ENCODE assay signal across 8 mouse cellular contexts in the genomic region with DNA sequence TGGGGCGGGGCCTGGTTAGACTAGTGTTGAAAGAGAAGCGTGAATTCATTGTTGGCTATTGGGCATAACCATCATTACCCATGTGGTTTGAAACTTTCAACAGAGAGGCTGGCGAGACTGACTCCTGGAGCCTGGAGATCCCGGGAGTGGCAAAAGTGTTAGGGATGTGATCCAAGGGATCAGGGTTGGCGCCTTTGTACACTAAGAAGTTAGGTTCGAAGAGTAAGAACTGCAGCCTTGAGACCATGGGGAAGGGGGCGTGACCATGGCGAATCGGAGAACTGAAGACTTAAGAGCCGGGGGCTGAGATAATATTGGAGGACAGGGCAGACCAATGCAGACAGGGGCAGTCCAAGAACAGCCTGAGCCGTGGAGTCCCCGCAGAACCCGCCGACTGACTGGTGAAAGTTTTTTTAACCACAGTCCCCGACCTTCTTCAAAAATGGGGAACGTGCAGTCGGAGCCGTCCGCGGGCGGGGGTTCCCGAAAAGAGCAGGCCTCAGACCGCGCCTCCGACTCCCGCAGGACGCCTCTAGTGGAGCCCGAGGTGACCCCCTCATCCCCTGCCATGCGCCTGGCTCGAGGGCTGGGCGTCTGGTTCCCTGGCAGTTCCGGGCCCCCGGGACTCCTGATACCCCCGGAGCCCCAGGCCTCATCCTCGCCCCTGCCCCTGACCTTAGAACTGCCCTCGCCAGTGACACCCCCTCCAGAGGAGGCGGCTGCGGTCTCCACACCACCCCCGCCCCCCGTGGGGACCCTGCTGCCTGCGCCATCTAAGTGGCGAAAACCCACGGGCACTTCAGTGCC. TPM values are rescaled to one million over a fixed set of nuclear protein-coding genes. Genes with fewer than 3 reads are reported as not detected.
DNase-seq lines count a peak whose midpoint lies in the region; ATAC-seq and TF ChIP-seq lines count a peak whose summit lies in the region.

No protein-coding gene starts in this region.

- H3K9ac ChIP-seq in midbrain, embryonic 13.5 days (replicated peaks), result peak overlapping the region; percentile 48

- H3K36me3 ChIP-seq in midbrain, embryonic 13.5 days, result peaks cover 39% of the 10 kb centered on the region

- peaks cover 44% of the 10 kb centered on the region for H3K4me1 ChIP-seq in midbrain, embryonic 13.5 days (replicated peaks)

- intact Hi-C loops in left cerebral cortex, adult 2 months (cut with DNase I), result loop anchor here (10.0 kb wide), 1 partner anchor 194 kb away; no protein-coding TSS in a partner anchor
- intact Hi-C loops in gastrocnemius, postnatal 14 days (cut with DNase I; ENCODE audit: low total_unique reads), result no loop called here

- ATAC-seq in midbrain, embryonic 13.5 days, result no peak
- ATAC-seq in inflammation-experienced regulatory T-cells, adult 6 months, result no peak

- peak overlapping the region; percentile 83 for H3K4me3 ChIP-seq in left cerebral cortex, adult 2 months
- H3K4me3 ChIP-seq in midbrain, embryonic 13.5 days (replicated peaks), result peak overlapping the region; percentile 67

- H3K27me3 ChIP-seq in midbrain, embryonic 13.5 days, result peaks cover 47% of the 10 kb centered on the region

- no peaks in the 10 kb centered on the region for H3K9me3 ChIP-seq in midbrain, embryonic 13.5 days

- peak in 1 of 2 experiments; percentile 10 for DNase-seq in left cerebral cortex, adult 2 months (ENCODE audit: extremely low spot score in 1 of 2, low spot score in 2 of 2)
- DNase-seq in left cerebral cortex, adult 8-10 months (ENCODE audit: low spot score in 2 of 2), result no peak
- peak; percentile 47 to 58 for DNase-seq in adrenal gland, postnatal 36 days
- peak; percentile 36 for DNase-seq in gastrocnemius, postnatal 14 days
- DNase-seq in kidney, postnatal 4 days, result peak; percentile 41 to 48
- no peak for DNase-seq in layer of hippocampus, postnatal 36 days

- 1% methylated on average over 43 of the region's 43 CpGs for WGBS in midbrain, embryonic 13.5 days

- TF ChIP-seq CTCF in left cerebral cortex, adult 2 months (IDR thresholded peaks at IDR 0.05), result no peak

- H3K4me2 ChIP-seq in midbrain, embryonic 13.5 days (replicated peaks), result peak overlapping the region; percentile 66

- H3K27ac ChIP-seq in left cerebral cortex, adult 2 months, result no peak overlapping the region
- no peak overlapping the region for H3K27ac ChIP-seq in midbrain, embryonic 13.5 days

RNA-seq across cellular contexts. Expression of a gene that starts 0.7 kb away (rescaled TPM):
- total RNA-seq in left cerebral cortex, adult 2 months (2021), result 10 to 100 TPM; 56.0 to 59.3 TPM
- total RNA-seq in left cerebral cortex, adult 8-10 months (2022), result 10 to 100 TPM; 30.7 to 39.6 (median 38.9) TPM
- 1 to 10 TPM; 5.5 to 6.1 TPM for total RNA-seq in adrenal gland, postnatal 36 days (2021)
- total RNA-seq in gastrocnemius, postnatal 14 days (2021), result 1 to 10 TPM in 1 of 2 experiments, under 1 TPM in 1; 0.78 to 1.8 TPM
- polyA plus RNA-seq in midbrain, embryonic 13.5 days (2015; fragmentation: Nextera tagmentation; extraction: Ambion mirVana), result 9.4 and 9.9 TPM in 2 replicates
- total RNA-seq in layer of hippocampus, postnatal 36 days (2021), result 10 to 100 TPM; 45.3 to 51.0 TPM
- polyA plus RNA-seq in inflammation-experienced regulatory T-cells, adult 6 months (2017; shearing (Covaris generic)), result under 1 TPM; 0.18 to 0.46 (median 0.46) TPM

RNA-seq across cellular contexts. Expression of a gene that starts 0.9 kb away (rescaled TPM):
- 1 to 10 TPM; 1.4 to 1.8 TPM for total RNA-seq in left cerebral cortex, adult 2 months (2021)
- 1 to 10 TPM in 1 of 4 experiments, under 1 TPM in 3; 0.54 to 1.7 (median 0.67) TPM for total RNA-seq in left cerebral cortex, adult 8-10 months (2022)
- total RNA-seq in adrenal gland, postnatal 36 days (2021), result 1 to 10 TPM; 1.2 to 2.3 TPM
- under 1 TPM; 0.35 to 0.38 TPM for total RNA-seq in gastrocnemius, postnatal 14 days (2021)
- polyA plus RNA-seq in midbrain, embryonic 13.5 days (2015; fragmentation: Nextera tagmentation; extraction: Ambion mirVana), result 0.54 and 0.93 TPM in 2 replicates
- total RNA-seq in layer of hippocampus, postnatal 36 days (2021), result under 1 TPM; 0.76 to 0.77 TPM
- not detected for polyA plus RNA-seq in inflammation-experienced regulatory T-cells, adult 6 months (2017; shearing (Covaris generic))

RNA-seq across cellular contexts. Expression of a gene that starts 9.5 kb away (rescaled TPM):
- 100 to 1,000 TPM; 128 to 132 TPM for total RNA-seq in left cerebral cortex, adult 2 months (2021)
- total RNA-seq in left cerebral cortex, adult 8-10 months (2022), result 100 to 1,000 TPM; 118 to 137 (median 127) TPM
- 100 to 1,000 TPM; 188 to 194 TPM for total RNA-seq in adrenal gland, postnatal 36 days (2021)
- 100 to 1,000 TPM; 171 to 188 TPM for total RNA-seq in gastrocnemius, postnatal 14 days (2021)
- 314 and 315 TPM in 2 replicates for polyA plus RNA-seq in midbrain, embryonic 13.5 days (2015; fragmentation: Nextera tagmentation; extraction: Ambion mirVana)
- total RNA-seq in layer of hippocampus, postnatal 36 days (2021), result 100 to 1,000 TPM; 136 to 154 TPM
- polyA plus RNA-seq in inflammation-experienced regulatory T-cells, adult 6 months (2017; shearing (Covaris generic)), result 100 to 1,000 TPM; 174 to 249 (median 197) TPM

RNA-seq across cellular contexts. Expression of a gene that starts 14.9 kb away (rescaled TPM):
- 10 to 100 TPM; 34.3 to 38.3 TPM for total RNA-seq in left cerebral cortex, adult 2 months (2021)
- total RNA-seq in left cerebral cortex, adult 8-10 months (2022), result 10 to 100 TPM; 34.8 to 36.2 (median 35.5) TPM
- total RNA-seq in adrenal gland, postnatal 36 days (2021), result 10 to 100 TPM; 10.6 to 12.8 TPM
- 10 to 100 TPM; 12.3 to 13.0 TPM for total RNA-seq in gastrocnemius, postnatal 14 days (2021)
- 17.5 and 18.4 TPM in 2 replicates for polyA plus RNA-seq in midbrain, embryonic 13.5 days (2015; fragmentation: Nextera tagmentation; extraction: Ambion mirVana)
- total RNA-seq in layer of hippocampus, postnatal 36 days (2021), result 10 to 100 TPM; 30.0 to 32.1 TPM
- polyA plus RNA-seq in inflammation-experienced regulatory T-cells, adult 6 months (2017; shearing (Covaris generic)), result 10 to 100 TPM in 2 of 3 experiments, 1 to 10 TPM in 1; 6.5 to 11.3 (median 11.3) TPM

RNA-seq across cellular contexts. Expression of a gene that starts 36.3 kb away (rescaled TPM):
- total RNA-seq in left cerebral cortex, adult 2 months (2021), result 1 to 10 TPM; 1.2 to 1.4 TPM
- 1 to 10 TPM in 2 of 4 experiments, under 1 TPM in 2; 0.68 to 1.3 (median 1.1) TPM for total RNA-seq in left cerebral cortex, adult 8-10 months (2022)
- total RNA-seq in adrenal gland, postnatal 36 days (2021), result 1 to 10 TPM; 1.2 to 1.6 TPM
- total RNA-seq in gastrocnemius, postnatal 14 days (2021), result under 1 TPM; 0.73 to 0.82 TPM
- 0.40 and 0.50 TPM in 2 replicates for polyA plus RNA-seq in midbrain, embryonic 13.5 days (2015; fragmentation: Nextera tagmentation; extraction: Ambion mirVana)
- 1 to 10 TPM; 1.1 to 1.7 TPM for total RNA-seq in layer of hippocampus, postnatal 36 days (2021)
- polyA plus RNA-seq in inflammation-experienced regulatory T-cells, adult 6 months (2017; shearing (Covaris generic)), result 1 to 10 TPM in 1 of 3 experiments, under 1 TPM in 2; 0.45 to 1.1 (median 0.95) TPM

Comparison
In these comparisons a context has a peak if more than half of its experiments do, and no peak if none do; other contexts are left out.
1. DNase-seq: peak in adrenal gland, postnatal 36 days (2 of 2), gastrocnemius, postnatal 14 days (single experiment) and kidney, postnatal 4 days (2 of 2); none in left cerebral cortex, adult 8-10 months (0 of 2) and layer of hippocampus, postnatal 36 days (0 of 2).
2. RNA of a gene that starts 0.7 kb away (total RNA-seq): 56.0 to 59.3 TPM in left cerebral cortex, adult 2 months, 45.3 to 51.0 TPM in layer of hippocampus, postnatal 36 days and 30.7 to 39.6 TPM in left cerebral cortex, adult 8-10 months; 5.5 to 6.1 TPM in adrenal gland, postnatal 36 days and 0.78 to 1.8 TPM in gastrocnemius, postnatal 14 days; every median in the first group is over 4 times any median in the second.